Mouse (Mus musculus): ENCODE measurements around the gene Mettl23. TPM values are rescaled to one million over a fixed set of nuclear protein-coding genes. Genes with fewer than 3 reads are reported as not detected.

Gene Mettl23
- polyA plus RNA-seq, 1 experiment from 2014 or later = 79.0 TPM

- Histone ChIP-seq H3K36me3 (peaks cover 27% of the 10 kb centered on the region), H3K9ac (replicated peaks) (peak overlapping the region; percentile 96), H3K4me3 (replicated peaks) (peak overlapping the region; percentile 97), H3K4me1 (replicated peaks) (peaks cover 47% of the 10 kb centered on the region), H3K9me3 (no peaks in the 10 kb centered on the region), H3K27me3 (no peaks in the 10 kb centered on the region), H3K4me2 (replicated peaks) (peak overlapping the region; percentile 94), H3K27ac (peak overlapping the region; percentile 97)
- no peak for ATAC-seq
- under 1% methylated on average over 29 of the region's 29 CpGs for WGBS
Observed at GRCm38 (mm10) chr11:116851576-116852290, 8.7 kb downstream of the Mettl23 start.

GRCm38 (mm10) chr11:116852291-116852890 is 9.3 kb downstream of the Mettl23 start, which contains the start of gene Mfsd11:
TSS of gene Mfsd11 (plus strand) at chr11:116852440.
- Histone ChIP-seq H3K4me2 (replicated peaks) (peak within 1 kb of the TSS; percentile 94), H3K27me3 (no peaks in the 10 kb centered on the region), H3K4me1 (replicated peaks) (peaks cover 47% of the 10 kb centered on the region), H3K4me3 (replicated peaks) (peak within 1 kb of the TSS; percentile 97), H3K9me3 (no peaks in the 10 kb centered on the region), H3K36me3 (peaks cover 31% of the 10 kb centered on the region), H3K27ac (peak within 1 kb of the TSS; percentile 97), H3K9ac (replicated peaks) (peak within 1 kb of the TSS; percentile 96)
- peak; percentile 60 for ATAC-seq
- under 1% methylated on average over 90 of the region's 91 CpGs for WGBS

GRCm38 (mm10) chr11:116852891-116853511 is 9.9 kb downstream of the Mettl23 start, which contains the start of gene Srsf2:
TSS of gene Srsf2 (minus strand) at chr11:116853094.
- Histone ChIP-seq H3K4me1 (replicated peaks) (peaks cover 47% of the 10 kb centered on the region), H3K9me3 (no peaks in the 10 kb centered on the region), H3K4me2 (replicated peaks) (peak within 1 kb of the TSS; percentile 94), H3K4me3 (replicated peaks) (peak within 1 kb of the TSS; percentile 97), H3K36me3 (peaks cover 29% of the 10 kb centered on the region), H3K27me3 (no peaks in the 10 kb centered on the region), H3K27ac (peak within 1 kb of the TSS; percentile 97), H3K9ac (replicated peaks) (peak within 1 kb of the TSS; percentile 96)
- ATAC-seq = peak; percentile 86
- under 1% methylated on average over 70 of the region's 74 CpGs for WGBS

GRCm38 (mm10) chr11:116853512-116853928 is 10.4 kb downstream of the Mettl23 start:
- WGBS = under 1% methylated on average over 35 of the region's 36 CpGs
- Histone ChIP-seq H3K4me1 (replicated peaks) (peaks cover 47% of the 10 kb centered on the region), H3K9ac (replicated peaks) (peak overlapping the region; percentile 80), H3K27ac (peak overlapping the region; percentile 97), H3K36me3 (peaks cover 24% of the 10 kb centered on the region), H3K4me3 (replicated peaks) (peak overlapping the region; percentile 97), H3K27me3 (no peaks in the 10 kb centered on the region), H3K9me3 (no peaks in the 10 kb centered on the region), H3K4me2 (replicated peaks) (peak overlapping the region; percentile 69)
- peak; percentile 92 for ATAC-seq

- no peaks in the 10 kb centered on the region for H3K9me3 ChIP-seq
Observed at GRCm38 (mm10) chr11:116854279-116854678, 11.2 kb downstream of the Mettl23 start.

GRCm38 (mm10) chr11:116857183-116857850 is 14.2 kb downstream of the Mettl23 start:
- no peaks in the 10 kb centered on the region for H3K9me3 ChIP-seq
- no peak overlapping the region for H3K4me2 ChIP-seq (replicated peaks)
- H3K4me1 ChIP-seq (replicated peaks) = peaks cover 23% of the 10 kb centered on the region
- no peaks in the 10 kb centered on the region for H3K27me3 ChIP-seq
- peaks cover 40% of the 10 kb centered on the region for H3K36me3 ChIP-seq
- WGBS = 88% methylated on average over 12 of the region's 12 CpGs
- H3K9ac ChIP-seq (replicated peaks) = no peak overlapping the region
- ATAC-seq = no peak
- no peak overlapping the region for H3K4me3 ChIP-seq (replicated peaks)
- H3K27ac ChIP-seq = no peak overlapping the region

More at GRCm38 (mm10) chr11:116854279-116854678, 11.2 kb downstream of the Mettl23 start:
- Histone ChIP-seq H3K9ac (replicated peaks) (peak overlapping the region; percentile 80), H3K27me3 (no peaks in the 10 kb centered on the region), H3K4me2 (replicated peaks) (peak overlapping the region; percentile 69), H3K36me3 (peaks cover 23% of the 10 kb centered on the region), H3K27ac (peak overlapping the region; percentile 97; the same call in 1 of the 2 replicates), H3K4me3 (replicated peaks) (peak overlapping the region; percentile 97), H3K4me1 (replicated peaks) (peaks cover 44% of the 10 kb centered on the region)
- ATAC-seq = no peak
- 44% methylated on average over 10 of the region's 10 CpGs for WGBS

GRCm38 (mm10) chr11:116864444-116864843 is 21.4 kb downstream of the Mettl23 start:
- ATAC-seq = no peak
- WGBS = 91% methylated on average over 10 of the region's 10 CpGs
- no peaks in the 10 kb centered on the region for H3K27me3 ChIP-seq
- no peak overlapping the region for H3K4me2 ChIP-seq (replicated peaks)
- H3K4me3 ChIP-seq (replicated peaks) = no peak overlapping the region
- H3K9me3 ChIP-seq = no peaks in the 10 kb centered on the region
- no peak overlapping the region for H3K27ac ChIP-seq
- peaks cover 91% of the 10 kb centered on the region for H3K36me3 ChIP-seq
- no peaks in the 10 kb centered on the region for H3K4me1 ChIP-seq (replicated peaks)
- no peak overlapping the region for H3K9ac ChIP-seq (replicated peaks)

- no peak overlapping the region for H3K9ac ChIP-seq (replicated peaks)
- 81% methylated on average over 12 of the region's 12 CpGs for WGBS
- no peak overlapping the region for H3K4me3 ChIP-seq (replicated peaks)
- peaks cover 86% of the 10 kb centered on the region for H3K36me3 ChIP-seq
- no peaks in the 10 kb centered on the region for H3K9me3 ChIP-seq
- ATAC-seq = no peak
- no peak overlapping the region for H3K27ac ChIP-seq
- no peaks in the 10 kb centered on the region for H3K4me1 ChIP-seq (replicated peaks)
- H3K27me3 ChIP-seq = no peaks in the 10 kb centered on the region
- no peak overlapping the region for H3K4me2 ChIP-seq (replicated peaks)
Observed at GRCm38 (mm10) chr11:116865945-116866585, 23.0 kb downstream of the Mettl23 start.

- Histone ChIP-seq H3K4me3 (replicated peaks) (no peak overlapping the region), H3K27ac (no peak overlapping the region), H3K9me3 (no peaks in the 10 kb centered on the region), H3K4me2 (replicated peaks) (no peak overlapping the region), H3K36me3 (peaks cover 84% of the 10 kb centered on the region), H3K9ac (replicated peaks) (no peak overlapping the region), H3K27me3 (no peaks in the 10 kb centered on the region), H3K4me1 (replicated peaks) (no peaks in the 10 kb centered on the region)
- no peak for ATAC-seq
- WGBS = 84% methylated on average over 3 of the region's 3 CpGs
Observed at GRCm38 (mm10) chr11:116868129-116868528, 25.1 kb downstream of the Mettl23 start.

GRCm38 (mm10) chr11:116869223-116869622 is 26.1 kb downstream of the Mettl23 start:
- ATAC-seq = no peak

GRCm38 (mm10) chr11:116869641-116870040 is 26.6 kb downstream of the Mettl23 start:
- 95% methylated on average over 4 of the region's 4 CpGs for WGBS
- Histone ChIP-seq H3K36me3 (peaks cover 85% of the 10 kb centered on the region), H3K4me1 (replicated peaks) (no peaks in the 10 kb centered on the region), H3K9me3 (no peaks in the 10 kb centered on the region), H3K4me2 (replicated peaks) (no peak overlapping the region), H3K27me3 (no peaks in the 10 kb centered on the region), H3K27ac (no peak overlapping the region), H3K9ac (replicated peaks) (no peak overlapping the region), H3K4me3 (replicated peaks) (no peak overlapping the region)
- ATAC-seq = no peak

More at GRCm38 (mm10) chr11:116869223-116869622, 26.1 kb downstream of the Mettl23 start:
- Histone ChIP-seq H3K9ac (replicated peaks) (no peak overlapping the region), H3K4me1 (replicated peaks) (no peaks in the 10 kb centered on the region), H3K4me3 (replicated peaks) (no peak overlapping the region), H3K27me3 (no peaks in the 10 kb centered on the region), H3K4me2 (replicated peaks) (no peak overlapping the region), H3K27ac (no peak overlapping the region), H3K36me3 (peaks cover 85% of the 10 kb centered on the region), H3K9me3 (no peaks in the 10 kb centered on the region)
- 91% methylated on average over 8 of the region's 8 CpGs for WGBS

All from midbrain, embryonic 13.5 days (tissue).